Mouse (Mus musculus) myocyte (in vitro differentiated cells): ENCODE data around the gene Tmem88. TPM values are rescaled to one million over a fixed set of nuclear protein-coding genes. Genes with fewer than 3 reads are reported as not detected.
A peak's percentile ranks its signal among the peaks of the same experiment; 100 is the strongest.

Source experiments
- H3K27me3 ChIP-seq: one replicate; pipeline ENCODE4 v1.6.1; 2011; ENCODE audit not compliant: control insufficient read depth, insufficient read depth, insufficient read length
- H3K36me3 ChIP-seq: one replicate; pipeline ENCODE4 v1.6.1; 2011; ENCODE audit not compliant: control insufficient read depth, insufficient read depth
- H3K4me2 ChIP-seq: one replicate; pipeline ENCODE4 v1.6.1; 2011; ENCODE audit warnings: low read depth, control low read depth
- H3K4me3 ChIP-seq: one replicate; pipeline ENCODE4 v1.5.1; 2011; ENCODE audit warnings: mild to moderate bottlenecking, control low read depth, moderate library complexity
- H3K79me2 ChIP-seq: one replicate; pipeline ENCODE4 v1.6.1; 2011; ENCODE audit not compliant: control insufficient read depth, insufficient read depth
- H3ac ChIP-seq: one replicate; pipeline ENCODE4 v1.6.1; 2011; ENCODE audit not compliant: control insufficient read depth, insufficient read length
- CEBPB ChIP-seq: IDR thresholded peaks from 2 replicates; pipeline ENCODE4 v1.6.1; 2011; ENCODE audit warnings: mild to moderate bottlenecking, moderate library complexity; ENCODE audit not compliant: poor library complexity, insufficient read depth, severe bottlenecking
- E2F4 ChIP-seq: IDR thresholded peaks from one replicate; pipeline ENCODE4 v1.6.1; 2011; ENCODE audit warnings: mild to moderate bottlenecking, control low read depth, moderate library complexity; ENCODE audit not compliant: insufficient read depth
- MAX ChIP-seq: IDR thresholded peaks from one replicate; pipeline ENCODE4 v1.6.1; 2011; ENCODE audit warnings: low read depth, mild to moderate bottlenecking, control low read depth
- MYOD1 ChIP-seq, 3 experiments: IDR thresholded peaks; one replicate each; pipeline ENCODE4 v1.6.1; 2011; ENCODE audit warnings: control low read depth in 2 of 3, low read depth in 2 of 3, mild to moderate bottlenecking in 2 of 3, moderate library complexity in 1 of 3; ENCODE audit not compliant: insufficient read length in 2 of 3, control insufficient read depth in 1 of 3
- MYOG ChIP-seq, 3 experiments: IDR thresholded peaks; one replicate each; pipeline ENCODE4 v1.6.1; 2011; ENCODE audit warnings: control low read depth in 2 of 3, low read depth in 2 of 3, mild to moderate bottlenecking in 2 of 3; ENCODE audit not compliant: insufficient read length in 2 of 3, control insufficient read depth in 1 of 3, insufficient read depth in 1 of 3
- POLR2A ChIP-seq: IDR thresholded peaks from one replicate; pipeline ENCODE4 v1.6.1; 2011; ENCODE audit warnings: low read depth, mild to moderate bottlenecking, control low read depth, moderate library complexity; ENCODE audit not compliant: insufficient read length
- POLR2AphosphoS2 ChIP-seq: IDR thresholded peaks from one replicate; pipeline ENCODE4 v1.6.1; 2011; ENCODE audit warnings: low read depth, control low read depth; ENCODE audit not compliant: insufficient read length
- REST ChIP-seq: IDR thresholded peaks from one replicate; pipeline ENCODE4 v1.6.1; 2011; ENCODE audit warnings: mild to moderate bottlenecking, control low read depth, moderate library complexity; ENCODE audit not compliant: insufficient read depth, insufficient read length
- SRF ChIP-seq: IDR thresholded peaks from one replicate; pipeline ENCODE4 v1.6.1; 2011; ENCODE audit warnings: low read depth; ENCODE audit not compliant: control insufficient read depth, insufficient read length
- TCF12 ChIP-seq: IDR thresholded peaks from one replicate; pipeline ENCODE4 v1.6.1; 2011; ENCODE audit warnings: mild to moderate bottlenecking, control low read depth; ENCODE audit not compliant: poor library complexity, insufficient read depth, severe bottlenecking
- TCF3 ChIP-seq: IDR thresholded peaks from one replicate; pipeline ENCODE4 v1.6.1; 2011; ENCODE audit warnings: low read depth, control low read depth; ENCODE audit not compliant: insufficient read length
- USF1 ChIP-seq: IDR thresholded peaks from one replicate; pipeline ENCODE4 v1.6.1; 2011; ENCODE audit warnings: low read depth, mild to moderate bottlenecking, control low read depth, moderate library complexity
- polyA plus RNA-seq: library from polyadenylated mRNA; unstranded; fragments of >200 nt; fragmentation: generic; extraction: Trizol; gene quantifications from one replicate; pipeline ENCODE4 v1.2.1, GENCODE M21; 2012; ENCODE audit warnings: missing spikeins

Tmem88 gene
- polyA plus RNA-seq = 0.16 TPM

GRCm38 (mm10) chr11:69398059-69398458 lies at the start of gene Tmem88:
Gene Tmem88, minus strand, starts transcription at chr11:69398234.
- Histone ChIP-seq H3K4me2 (no peak within 1 kb of the TSS), H3K36me3 (peaks cover 37% of the 10 kb centered on the region), H3K27me3 (no peaks in the 10 kb centered on the region), H3K79me2 (peaks cover 15% of the 10 kb centered on the region), H3K4me3 (peak within 1 kb of the TSS; percentile 81), H3ac (no peak within 1 kb of the TSS)
- TF ChIP-seq POLR2A (peak; percentile 28), CEBPB (no peak), POLR2AphosphoS2 (peak; percentile 78), USF1 (no peak), E2F4 (no peak)

DNA sequence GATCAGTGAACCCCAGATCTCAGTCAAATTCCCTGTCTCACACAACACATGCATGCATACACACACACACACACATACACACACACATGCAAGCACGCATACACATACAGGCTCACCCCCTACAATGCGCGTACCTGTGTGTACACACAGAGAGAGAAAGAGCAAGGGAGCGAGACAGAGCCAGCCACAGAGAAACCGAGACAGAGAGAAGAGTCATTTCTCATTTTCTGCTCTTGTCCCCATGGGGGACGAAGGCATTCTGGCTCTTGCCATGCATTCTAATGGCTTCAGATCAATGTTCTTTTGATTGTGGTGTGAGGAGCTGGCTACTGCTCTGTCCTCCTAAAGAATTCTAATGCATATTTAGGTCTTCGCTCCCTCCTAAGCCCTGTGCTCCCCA lies 49.3 kb upstream of the Tmem88 start:
- TF ChIP-seq MAX (no peak), POLR2AphosphoS2 (no peak), USF1 (no peak), TCF12 (no peak), SRF (no peak), REST (no peak), MYOD1 (IDR thresholded peaks at IDR 0.05; ENCODE audit: control insufficient read depth in 1 of 3, insufficient read length in 2 of 3, low read depth in 2 of 3) (no peak), POLR2A (no peak), CEBPB (no peak), TCF3 (no peak), MYOG (IDR thresholded peaks at IDR 0.05; ENCODE audit: control insufficient read depth in 1 of 3, insufficient read depth in 1 of 3, insufficient read length in 2 of 3, low read depth in 2 of 3) (no peak), E2F4 (no peak)
- H3K36me3 ChIP-seq = no peaks in the 10 kb centered on the region
- H3K27me3 ChIP-seq = no peaks in the 10 kb centered on the region
- no peak overlapping the region for H3K4me3 ChIP-seq
- no peak overlapping the region for H3K4me2 ChIP-seq
- no peaks in the 10 kb centered on the region for H3K79me2 ChIP-seq
- no peak overlapping the region for H3ac ChIP-seq

- Histone ChIP-seq H3ac (no peak overlapping the region), H3K4me2 (no peak overlapping the region)
- peak; percentile 68 for TF ChIP-seq MAX
- TF ChIP-seq MYOD1 (IDR thresholded peaks at IDR 0.05; ENCODE audit: control insufficient read depth in 1 of 3, insufficient read length in 2 of 3, low read depth in 2 of 3) = peak in 1 of 3 experiments; percentile 1
- TF ChIP-seq E2F4 = no peak
- no peak for TF ChIP-seq POLR2A
- TF ChIP-seq POLR2AphosphoS2 = no peak
- TF ChIP-seq SRF = no peak
- TF ChIP-seq MYOG (IDR thresholded peaks at IDR 0.05; ENCODE audit: control insufficient read depth in 1 of 3, insufficient read depth in 1 of 3, insufficient read length in 2 of 3, low read depth in 2 of 3) = no peak
- no peak for TF ChIP-seq TCF3
- no peak for TF ChIP-seq REST
- peak; percentile 62 for TF ChIP-seq USF1
- TF ChIP-seq CEBPB = peak; percentile 63
- TF ChIP-seq TCF12 = no peak
Measured at GRCm38 (mm10) chr11:69443328-69443727, 45.3 kb upstream of the Tmem88 start.

DNA sequence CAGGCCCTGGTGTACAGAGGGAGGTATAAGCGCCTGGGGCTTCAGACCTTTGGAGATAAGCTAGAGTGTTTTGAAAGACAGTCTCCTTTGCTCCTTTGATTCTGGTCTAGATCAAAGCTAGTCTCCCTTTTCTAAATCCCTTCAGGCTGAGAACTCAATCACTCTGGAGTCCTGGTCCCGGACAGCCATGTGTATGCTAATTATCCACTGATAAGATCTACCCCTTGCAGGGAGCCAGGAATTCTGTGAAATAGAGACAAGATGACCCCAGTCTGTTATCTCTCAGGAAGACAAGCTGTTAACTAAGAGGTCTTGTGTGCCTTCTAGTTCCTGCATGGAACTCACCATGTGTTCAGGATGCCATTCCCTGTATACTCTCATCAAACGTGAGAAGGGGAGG lies 39.3 kb upstream of the Tmem88 start:
- H3K36me3 ChIP-seq = no peaks in the 10 kb centered on the region
- H3K27me3 ChIP-seq = no peaks in the 10 kb centered on the region
- no peak overlapping the region for H3ac ChIP-seq
- TF ChIP-seq TCF3 (no peak), E2F4 (no peak), POLR2AphosphoS2 (no peak), MAX (no peak), MYOD1 (IDR thresholded peaks at IDR 0.05; ENCODE audit: control insufficient read depth in 1 of 3, insufficient read length in 2 of 3, low read depth in 2 of 3) (no peak), CEBPB (no peak), MYOG (IDR thresholded peaks at IDR 0.05; ENCODE audit: control insufficient read depth in 1 of 3, insufficient read depth in 1 of 3, insufficient read length in 2 of 3, low read depth in 2 of 3) (no peak), USF1 (no peak), POLR2A (no peak), TCF12 (no peak), REST (no peak), SRF (no peak)
- H3K79me2 ChIP-seq = no peaks in the 10 kb centered on the region
- H3K4me2 ChIP-seq = no peak overlapping the region
- no peak overlapping the region for H3K4me3 ChIP-seq

More at GRCm38 (mm10) chr11:69443328-69443727, 45.3 kb upstream of the Tmem88 start:
- no peaks in the 10 kb centered on the region for H3K36me3 ChIP-seq
- H3K79me2 ChIP-seq = no peaks in the 10 kb centered on the region
- no peaks in the 10 kb centered on the region for H3K27me3 ChIP-seq
- no peak overlapping the region for H3K4me3 ChIP-seq

DNA sequence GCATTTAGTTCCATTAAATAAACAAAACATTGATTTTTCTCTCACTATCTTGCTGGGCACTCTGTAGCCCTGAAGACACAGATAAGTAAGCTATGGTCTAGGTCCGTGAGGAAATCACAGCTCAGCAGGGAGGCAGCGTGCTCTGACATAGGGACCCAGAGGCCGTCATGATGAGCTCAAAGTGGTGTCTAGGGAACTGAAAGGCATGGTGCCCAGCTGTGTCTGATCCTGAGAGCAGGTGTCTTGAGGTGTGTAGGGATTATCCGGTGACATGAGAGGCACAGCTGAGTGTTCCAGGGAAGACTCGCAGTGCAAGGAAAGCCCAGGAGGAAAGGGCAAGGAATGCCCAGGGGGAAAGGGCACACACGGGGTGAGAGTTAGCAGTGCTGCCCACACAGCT lies 35.2 kb upstream of the Tmem88 start:
- H3K4me3 ChIP-seq = no peak overlapping the region
- H3ac ChIP-seq = no peak overlapping the region
- H3K27me3 ChIP-seq = no peaks in the 10 kb centered on the region
- H3K79me2 ChIP-seq = no peaks in the 10 kb centered on the region
- TF ChIP-seq POLR2A (no peak), MAX (no peak), MYOG (IDR thresholded peaks at IDR 0.05; ENCODE audit: control insufficient read depth in 1 of 3, insufficient read depth in 1 of 3, insufficient read length in 2 of 3, low read depth in 2 of 3) (peak in 1 of 3 experiments; percentile 42), TCF3 (no peak), USF1 (no peak), TCF12 (no peak), CEBPB (no peak), POLR2AphosphoS2 (no peak), REST (no peak), MYOD1 (IDR thresholded peaks at IDR 0.05; ENCODE audit: control insufficient read depth in 1 of 3, insufficient read length in 2 of 3, low read depth in 2 of 3) (peak in 1 of 3 experiments; percentile 66)
- H3K4me2 ChIP-seq = no peak overlapping the region
- no peaks in the 10 kb centered on the region for H3K36me3 ChIP-seq
